Mouse (Mus musculus): ENCODE results near the gene Efs.
A peak's percentile ranks its signal among the peaks of the same experiment; 100 is the strongest.

The Efs gene

DNA sequence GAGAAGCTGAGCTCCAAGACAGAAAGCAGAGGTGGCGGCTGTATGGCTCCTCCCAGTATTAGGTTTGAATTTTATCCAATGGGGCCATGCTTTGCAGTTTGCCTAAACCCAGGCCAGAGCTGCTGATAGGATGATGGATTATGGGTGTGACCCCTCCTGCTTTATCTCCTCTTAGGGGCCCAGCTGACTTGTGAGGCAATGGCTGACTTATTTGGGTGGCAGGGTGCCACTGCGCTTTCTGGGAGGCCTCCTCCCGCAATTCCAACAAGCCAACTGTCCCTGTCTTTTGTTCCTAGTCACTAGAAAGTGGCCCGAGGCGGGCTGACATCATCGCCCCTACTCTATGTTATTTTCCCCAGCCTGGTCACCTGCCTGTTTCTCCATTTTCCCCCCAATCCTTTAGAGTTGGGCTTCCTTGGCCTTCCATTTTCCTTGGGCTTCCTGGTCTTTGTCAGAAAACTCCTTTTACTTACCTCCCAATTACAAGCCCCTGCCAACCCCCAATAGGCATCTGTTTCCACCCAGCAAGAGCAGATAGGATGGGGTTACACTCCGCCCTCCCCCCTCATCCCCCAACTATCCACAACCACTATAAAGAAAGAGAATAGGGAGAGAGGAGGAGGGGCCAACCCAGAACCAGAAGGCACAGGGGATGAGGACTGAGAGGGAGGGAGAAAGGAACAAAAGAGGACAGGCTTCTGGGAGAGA is 1.1 kb downstream of the Efs start:
- peak; percentile 76 for DNase-seq (ENCODE audit: low read depth, low spot score)

DNA sequence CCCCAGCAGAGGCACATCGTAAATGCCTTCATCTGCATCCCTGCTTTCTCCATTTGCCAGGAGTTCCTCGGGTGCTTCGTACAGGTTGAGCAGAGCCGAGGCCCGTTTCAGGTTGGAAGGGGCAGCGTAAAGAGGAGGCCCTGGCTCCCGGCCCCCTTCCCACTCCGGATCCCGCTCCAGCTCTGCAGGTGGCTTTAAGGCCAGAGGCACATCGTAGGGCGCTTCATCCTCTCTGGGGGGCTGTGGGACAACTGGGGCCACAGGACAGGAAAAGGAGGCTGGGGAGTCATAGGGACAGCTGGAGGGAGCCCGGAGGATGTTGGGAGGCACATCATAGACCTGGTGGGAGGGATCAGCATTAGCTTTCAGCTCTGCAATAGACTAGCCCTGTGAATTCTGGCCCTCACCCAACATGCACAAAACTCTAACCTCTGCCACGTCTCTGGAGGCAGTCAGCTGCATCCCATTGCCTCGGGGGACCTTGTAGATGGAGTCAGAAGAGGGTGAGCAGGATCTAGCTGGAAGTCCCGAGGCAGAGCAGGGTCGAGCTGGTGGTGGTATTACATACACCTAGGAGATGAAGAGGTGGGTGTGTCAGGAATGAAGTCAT is 5.7 kb downstream of the Efs start:
- DNase-seq (ENCODE audit: low read depth, low spot score), result no peak

DNA sequence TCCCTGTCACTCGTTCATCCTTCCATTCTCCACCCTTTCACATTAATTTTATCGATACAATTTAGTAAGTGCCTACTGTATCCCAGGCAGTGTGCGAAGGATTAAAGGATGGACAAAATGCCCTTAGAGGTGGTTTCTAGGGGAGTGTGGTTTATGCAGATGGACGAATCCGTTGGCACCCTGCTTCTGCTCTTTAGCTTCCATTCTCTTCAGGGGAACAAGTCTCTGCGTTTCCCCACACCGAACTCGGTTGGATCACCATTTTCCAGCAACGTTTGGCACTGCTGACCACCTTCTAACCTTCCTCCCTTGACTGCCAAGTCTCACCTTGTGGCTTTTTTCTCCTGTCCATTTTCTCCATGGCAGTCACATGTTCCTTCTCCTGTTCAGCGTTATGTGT is 12.6 kb downstream of the Efs start:
- DNase-seq (ENCODE audit: low read depth, low spot score), result no peak

DNA sequence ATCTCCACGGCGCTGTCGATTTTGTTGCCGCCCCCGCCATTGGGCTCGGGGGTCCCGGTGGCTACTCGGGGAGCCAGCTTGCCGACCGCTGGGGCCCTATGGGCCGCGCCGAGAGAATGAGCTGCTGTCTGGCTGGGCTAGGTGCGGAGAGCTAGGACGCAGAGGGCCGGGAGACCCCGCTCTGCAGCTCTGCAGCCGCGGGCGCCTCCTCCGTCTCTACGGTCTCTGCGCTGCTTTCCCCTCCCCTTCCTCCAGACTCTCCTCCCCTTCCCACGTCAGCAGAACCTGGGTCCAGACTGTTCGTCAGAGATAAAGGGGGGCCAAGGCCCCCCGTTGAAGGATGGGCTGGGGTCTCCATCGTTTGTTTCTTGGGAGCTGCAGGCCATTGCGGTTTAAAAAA is 13.0 kb downstream of the Efs start, which contains the start of gene Slc22a17:
Gene Slc22a17 (minus strand): TSS at position 247 of the 400 bp plus-strand sequence.
- DNase-seq (ENCODE audit: low read depth, low spot score), result peak; percentile 86

DNA sequence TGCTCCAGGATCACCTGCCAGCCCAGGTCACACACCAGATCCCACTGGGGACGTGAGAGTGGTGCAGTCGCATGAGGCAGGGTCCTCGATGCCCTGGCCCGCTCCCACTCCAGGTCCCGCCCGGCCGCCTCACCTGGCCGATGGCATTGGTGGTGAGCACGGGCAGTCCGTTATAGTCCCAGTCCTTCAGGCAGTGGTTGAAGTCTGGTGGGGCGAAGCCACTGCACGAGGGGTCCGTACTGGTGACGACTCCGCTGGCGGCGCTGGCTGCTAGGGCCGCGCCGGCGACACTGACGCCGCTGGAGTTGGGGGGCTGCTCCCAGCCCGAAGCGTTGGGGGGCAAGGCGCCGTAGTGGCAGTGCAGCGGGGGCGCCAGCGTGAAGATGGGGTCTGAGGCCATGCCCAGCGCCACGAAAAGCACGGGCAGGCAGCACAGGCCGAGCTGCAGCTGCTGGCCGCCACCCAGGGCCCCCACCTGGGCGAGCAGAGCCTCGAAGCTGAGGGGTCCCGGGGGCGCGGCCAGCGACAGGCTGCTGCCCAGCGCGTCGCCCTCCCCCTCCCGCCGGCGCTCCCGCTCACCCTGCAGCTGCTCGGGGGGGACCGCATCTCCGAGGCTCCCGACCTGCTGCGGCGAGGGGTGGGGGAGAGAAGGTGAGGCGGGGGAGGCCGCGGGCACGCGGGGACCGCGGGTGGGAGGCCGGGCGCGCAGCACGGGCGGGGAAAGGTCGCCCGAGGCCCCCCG is 13.6 kb downstream of the Efs start:
- no peak for DNase-seq (ENCODE audit: low read depth, low spot score)

DNA sequence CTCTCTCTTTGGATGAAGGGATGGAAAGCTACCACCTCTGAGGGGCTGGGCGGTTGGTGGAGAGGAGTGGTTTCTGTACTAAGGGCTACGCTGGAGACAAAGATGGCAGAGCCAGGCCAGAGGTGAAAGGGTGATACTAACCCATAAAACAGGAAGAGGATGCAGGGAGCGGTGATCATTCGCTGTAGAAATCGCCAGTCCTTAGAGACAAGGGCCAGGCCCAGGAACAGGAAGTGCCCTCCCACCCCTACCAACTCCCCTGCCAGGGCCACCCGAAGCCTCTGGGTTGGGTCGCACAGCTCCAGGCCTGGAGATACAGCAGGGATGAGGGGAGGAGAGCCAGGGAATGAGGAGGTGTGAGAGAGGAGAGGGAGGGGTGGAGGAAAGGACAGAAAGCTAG is 17.2 kb downstream of the Efs start:
- no peak for DNase-seq (ENCODE audit: low read depth, low spot score)

DNA sequence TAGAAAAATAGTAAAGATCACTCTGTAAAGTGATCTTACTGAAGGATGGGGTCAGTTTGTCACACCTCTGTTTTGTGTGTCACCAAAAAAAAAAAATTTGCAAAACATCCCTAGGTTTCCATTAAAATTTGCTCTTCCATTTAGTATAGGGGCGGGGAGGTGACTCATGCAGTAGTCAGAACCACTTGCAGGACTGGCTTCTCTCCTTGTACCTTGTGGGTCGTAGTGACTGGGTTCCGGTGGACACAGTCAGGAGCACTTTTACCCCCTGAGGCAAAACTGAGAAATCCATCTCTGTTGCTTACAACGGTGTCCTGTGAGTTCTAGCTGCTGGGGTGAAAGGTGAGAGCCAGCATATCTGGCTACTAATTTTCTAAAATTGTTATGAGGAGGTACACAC is 22.3 kb downstream of the Efs start:
- DNase-seq (ENCODE audit: low read depth, low spot score), result no peak

DNA sequence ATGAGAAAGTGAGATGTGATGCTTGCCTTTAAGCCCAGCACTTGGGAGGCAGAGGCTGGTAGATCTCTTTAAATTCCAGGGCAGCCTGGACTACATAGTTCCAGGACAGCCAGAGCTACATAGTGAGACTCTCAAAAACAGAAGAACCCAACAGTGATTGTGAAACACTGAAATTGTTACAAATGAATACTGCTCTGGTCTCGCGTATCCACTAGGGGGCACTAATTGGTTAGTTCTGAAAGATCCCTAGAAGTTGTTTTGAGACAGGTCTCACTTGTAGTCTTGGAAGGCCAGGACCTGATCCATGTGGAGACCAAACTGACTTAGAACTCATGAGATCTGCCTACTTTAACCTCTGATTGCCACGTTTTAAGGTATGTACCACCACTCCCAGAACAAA is 25.5 kb downstream of the Efs start:
- peak; percentile 85 for DNase-seq (ENCODE audit: low read depth, low spot score)

DNA sequence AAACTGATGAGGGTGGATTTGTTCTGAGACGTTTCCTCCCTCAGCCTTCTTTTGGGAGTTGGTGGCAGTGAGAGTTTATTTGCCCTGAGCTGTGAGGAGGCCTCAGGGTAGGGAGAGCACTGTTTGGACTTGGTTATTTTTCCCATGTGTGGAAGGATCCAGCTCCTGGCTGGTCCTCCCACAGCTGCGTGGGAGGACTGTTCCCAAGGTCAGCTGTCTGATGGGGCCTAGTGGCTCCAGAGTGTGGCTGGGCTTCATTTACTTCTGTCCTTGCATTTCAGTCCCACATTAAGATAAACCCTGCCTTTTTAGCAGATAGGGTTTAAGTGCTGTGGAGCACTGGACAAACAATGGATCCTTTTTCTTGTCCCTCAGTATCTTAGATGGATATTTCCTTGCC is 28.5 kb downstream of the Efs start:
- DNase-seq (ENCODE audit: low read depth, low spot score), result no peak

DNA sequence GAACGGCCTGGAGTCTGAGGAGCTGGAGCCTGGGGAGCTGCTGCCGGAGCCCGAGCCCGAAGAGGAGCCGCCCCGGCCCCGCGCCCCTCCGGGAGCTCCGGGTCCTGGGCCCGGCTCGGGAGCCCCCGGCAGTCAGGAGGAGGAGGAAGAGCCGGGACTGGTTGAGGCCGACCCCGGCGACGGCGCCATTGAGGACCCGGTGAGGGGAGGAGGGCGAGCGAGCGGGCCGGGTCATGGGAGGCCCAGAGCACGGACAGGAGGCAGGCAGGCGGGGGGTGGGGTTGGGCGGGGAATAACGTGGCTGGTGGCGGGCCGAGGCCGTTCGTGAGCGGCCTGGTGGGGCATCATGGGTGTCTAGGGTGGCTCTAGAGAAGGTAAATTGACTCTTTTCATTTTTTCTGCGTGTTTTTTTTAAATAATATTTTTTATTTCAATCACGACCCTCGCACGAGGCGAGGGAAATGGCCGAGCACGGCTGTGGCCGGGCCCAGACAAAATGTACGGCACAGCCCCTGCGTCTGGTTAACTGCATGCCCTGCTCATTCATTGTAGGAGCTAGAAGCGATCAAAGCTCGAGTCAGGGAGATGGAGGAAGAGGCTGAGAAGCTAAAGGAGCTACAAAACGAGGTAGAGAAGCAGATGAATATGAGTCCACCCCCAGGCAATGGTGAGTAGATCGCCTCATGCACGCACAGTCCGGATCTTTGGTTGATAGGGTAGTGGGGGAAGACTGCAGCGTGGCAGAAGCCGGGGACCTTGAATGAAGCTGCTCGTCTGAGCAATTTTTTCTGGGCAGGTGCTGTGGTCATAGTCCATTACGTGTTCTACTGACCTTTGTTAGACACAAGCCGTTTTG is 31.4 kb downstream of the Efs start:
- DNase-seq (ENCODE audit: low read depth, low spot score), result no peak

DNA sequence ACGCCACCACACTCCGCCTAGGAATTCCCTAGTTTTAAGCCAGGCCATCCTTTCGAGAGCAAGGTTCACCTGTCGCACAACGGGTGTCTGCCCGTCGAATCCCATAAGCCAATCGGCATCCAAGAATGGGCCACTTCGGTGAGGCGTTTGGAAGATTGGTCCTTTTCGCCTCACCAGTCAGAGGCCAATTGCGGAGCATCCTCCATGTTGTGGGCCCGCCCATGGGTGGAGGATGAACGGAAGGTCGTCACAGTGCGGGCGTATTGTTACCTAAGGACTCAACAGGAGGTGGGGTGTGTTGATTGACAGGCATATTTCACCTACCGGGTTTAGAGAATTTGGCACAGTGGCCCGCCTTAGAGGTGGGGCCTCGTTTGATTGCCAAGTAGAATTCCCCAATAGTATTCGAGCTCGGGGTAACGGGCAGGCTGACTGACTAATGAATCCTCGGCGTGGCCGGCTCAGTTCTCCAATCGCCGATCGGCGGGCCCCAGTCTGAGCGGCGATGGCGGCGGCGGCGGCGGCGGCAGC is 32.2 kb downstream of the Efs start:
- DNase-seq (ENCODE audit: low read depth, low spot score), result peak; percentile 99

DNA sequence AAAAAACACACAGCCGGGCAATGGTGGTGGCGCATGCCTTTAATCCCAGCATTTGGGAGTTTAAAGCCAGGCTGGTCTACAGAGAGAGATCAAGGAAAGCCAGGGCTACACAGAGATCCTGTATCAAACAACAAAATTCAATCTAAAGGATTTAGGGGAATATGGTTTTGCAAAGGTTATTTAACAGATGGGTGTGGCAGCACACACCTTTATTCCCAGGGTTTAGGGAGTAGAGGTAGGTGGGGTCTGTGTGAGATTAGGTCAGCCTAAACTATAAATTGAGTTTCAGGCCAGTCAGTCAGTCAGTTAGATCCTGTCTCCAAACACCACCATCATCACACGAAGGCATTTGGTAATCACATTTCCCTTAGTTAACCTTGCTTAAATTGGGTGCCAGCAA is 33.7 kb downstream of the Efs start, which contains the start of gene Pabpn1:
Gene Pabpn1 (plus strand): TSS at position 301 of the 400 bp plus-strand sequence.
- DNase-seq (ENCODE audit: low read depth, low spot score), result no peak

DNA sequence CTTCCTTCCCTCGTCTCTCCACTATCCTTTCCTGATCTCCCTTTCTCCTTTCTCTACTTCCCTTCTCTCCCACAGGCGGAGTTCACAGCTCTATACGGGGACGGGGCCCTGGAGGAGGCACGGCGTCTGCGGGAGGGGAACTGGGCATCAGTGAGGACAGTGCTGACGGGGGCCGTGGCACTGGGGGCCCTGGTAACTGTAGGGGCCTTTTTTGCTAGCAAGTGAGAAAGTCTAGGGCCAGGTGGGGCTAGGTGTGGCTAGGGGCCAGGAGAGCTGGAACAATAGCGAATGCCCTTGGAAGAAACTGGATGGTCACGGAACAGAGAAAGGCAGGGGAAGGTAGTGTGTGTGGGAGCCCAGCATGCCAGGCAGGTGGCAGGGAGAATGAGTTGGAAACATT is 40.6 kb downstream of the Efs start:
- no peak for DNase-seq (ENCODE audit: low read depth, low spot score)

DNA sequence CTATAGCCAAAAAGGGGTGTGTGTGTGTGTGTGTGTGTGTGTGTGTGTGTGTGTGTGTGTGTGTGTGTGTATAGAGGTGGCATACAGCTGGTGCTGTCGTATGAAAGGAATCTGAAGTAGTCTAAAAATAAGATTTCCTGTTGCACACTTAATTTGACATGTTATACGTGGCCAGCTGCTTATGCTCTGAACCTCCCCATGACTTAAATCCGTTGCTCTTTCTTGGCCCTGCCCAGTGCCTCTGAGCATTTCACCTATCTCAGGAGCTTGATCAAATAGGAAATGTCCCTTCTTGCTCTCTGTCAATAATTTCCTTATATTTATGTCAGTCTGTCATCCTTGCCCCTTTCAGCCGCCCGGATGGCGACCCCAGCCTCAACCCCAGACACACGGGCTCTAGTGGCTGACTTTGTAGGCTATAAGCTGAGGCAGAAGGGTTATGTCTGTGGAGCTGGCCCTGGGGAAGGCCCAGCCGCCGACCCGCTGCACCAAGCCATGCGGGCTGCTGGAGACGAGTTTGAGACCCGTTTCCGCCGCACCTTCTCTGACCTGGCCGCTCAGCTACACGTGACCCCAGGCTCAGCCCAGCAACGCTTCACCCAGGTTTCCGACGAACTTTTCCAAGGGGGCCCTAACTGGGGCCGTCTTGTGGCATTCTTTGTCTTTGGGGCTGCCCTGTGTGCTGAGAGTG is 41.8 kb downstream of the Efs start:
- DNase-seq (ENCODE audit: low read depth, low spot score), result no peak

DNA sequence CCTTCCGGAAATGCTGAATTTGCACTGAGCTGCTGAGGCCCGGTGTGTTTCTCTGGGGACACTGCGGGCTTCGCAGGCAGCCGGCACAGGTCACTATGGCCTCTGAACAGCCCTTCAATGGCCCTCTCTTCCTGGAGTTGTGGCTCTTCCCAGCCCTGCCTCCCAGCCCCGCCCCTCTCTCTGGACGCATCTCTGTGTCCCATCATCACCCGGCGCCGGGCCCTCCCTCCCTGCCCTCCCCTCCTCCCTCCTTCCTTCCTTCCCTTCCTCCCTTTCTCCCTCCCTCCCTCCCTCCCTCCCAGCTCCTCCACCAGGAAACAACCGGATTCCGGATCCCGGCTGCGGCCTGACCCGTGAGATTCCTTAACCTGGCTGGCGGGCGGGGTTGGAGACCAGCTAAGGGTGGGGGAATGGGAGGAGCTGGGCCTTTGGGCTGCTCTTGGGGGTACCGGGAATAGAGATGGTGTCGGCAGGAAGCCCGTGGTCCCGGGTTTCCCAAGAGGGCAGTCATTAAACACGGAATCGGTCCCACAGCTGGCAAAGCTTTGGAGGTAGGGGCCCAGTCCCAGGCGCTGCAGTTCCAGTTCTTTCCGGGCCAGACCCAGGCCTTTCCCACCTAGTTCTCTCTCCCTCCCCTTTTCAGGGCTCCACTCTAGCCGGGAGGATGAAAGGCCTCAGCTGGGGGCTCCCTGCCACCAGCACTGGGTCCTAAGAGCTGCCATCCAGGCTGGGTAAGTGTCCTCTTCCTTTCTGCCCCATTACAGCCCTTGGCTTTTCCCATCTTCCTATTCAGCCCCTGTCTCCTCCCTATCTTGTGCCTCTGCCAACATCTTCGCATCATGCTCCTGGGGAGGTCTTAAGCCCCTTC is 42.5 kb downstream of the Efs start, which contains the start of the genes Bcl2l2 and Gm20521:
Gene Bcl2l2 (plus strand): TSS at position 224 of the 868 bp plus-strand sequence.
Gene Gm20521 (plus strand): TSS at position 288 of the 868 bp plus-strand sequence.
- DNase-seq (ENCODE audit: low read depth, low spot score), result peak; percentile 79

DNA sequence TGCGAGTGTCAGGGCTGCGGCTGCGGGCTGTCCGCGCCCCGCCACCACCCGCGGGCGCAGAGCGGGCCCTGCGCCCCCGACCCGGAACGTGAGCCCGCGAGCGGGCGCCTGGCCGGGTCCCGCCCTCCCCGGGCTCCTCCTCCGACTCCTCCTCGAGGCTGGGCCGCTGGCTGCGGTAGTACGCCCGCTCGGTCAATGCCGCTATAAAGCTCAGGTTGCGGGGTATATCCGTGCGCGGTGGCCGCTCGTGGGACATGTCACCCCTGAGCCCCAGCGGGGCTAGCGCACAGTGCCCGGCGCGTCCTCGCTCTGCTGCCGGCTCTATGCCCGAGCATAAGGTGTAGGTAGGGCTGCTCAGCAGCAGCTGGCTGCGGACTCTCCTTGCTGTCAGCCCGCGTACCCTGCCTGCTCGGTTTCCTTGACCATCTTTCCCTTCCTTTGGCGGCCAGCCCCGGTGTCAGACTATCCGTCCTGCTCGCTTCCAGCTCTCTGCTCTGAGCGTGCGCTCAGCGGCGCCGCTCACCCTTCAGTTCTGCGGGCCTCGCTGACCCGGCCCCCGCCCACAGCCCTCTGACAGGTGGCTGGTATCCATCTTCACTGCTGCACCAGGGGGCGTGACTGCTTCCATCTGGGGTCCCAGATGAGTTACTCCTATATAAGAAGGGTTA is 48.7 kb downstream of the Efs start, which contains the start of gene Ppp1r3e:
Gene Ppp1r3e (minus strand): TSS at position 503 of the 668 bp plus-strand sequence.
- no peak for DNase-seq (ENCODE audit: low read depth, low spot score)

DNA sequence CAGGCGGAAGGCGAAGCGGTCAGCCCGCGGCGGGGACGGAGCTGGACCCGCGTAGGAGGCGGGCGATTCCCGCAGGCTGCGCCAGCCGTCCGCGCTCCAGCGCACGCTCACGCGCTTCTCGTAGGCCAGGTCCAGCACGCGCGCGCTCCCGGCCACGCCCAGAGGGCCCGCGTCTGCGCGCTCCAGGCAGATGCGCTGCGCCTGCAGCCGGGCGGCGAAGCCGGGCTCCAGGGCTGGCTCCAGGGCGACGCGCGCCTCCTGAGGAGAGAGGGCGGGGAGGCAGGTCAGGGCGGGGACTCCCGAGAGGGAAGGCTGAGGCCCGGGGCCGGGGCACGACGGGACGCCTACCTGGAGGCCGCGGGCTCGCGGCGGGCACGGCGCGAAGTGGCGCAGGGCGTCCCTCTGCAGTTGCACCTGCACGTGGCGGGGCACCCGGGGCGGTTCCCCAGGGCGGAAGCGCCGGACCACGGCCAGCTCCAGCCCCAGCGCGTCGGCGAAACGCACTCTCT is 49.3 kb downstream of the Efs start:
- DNase-seq (ENCODE audit: low read depth, low spot score), result peak; percentile 84

DNA sequence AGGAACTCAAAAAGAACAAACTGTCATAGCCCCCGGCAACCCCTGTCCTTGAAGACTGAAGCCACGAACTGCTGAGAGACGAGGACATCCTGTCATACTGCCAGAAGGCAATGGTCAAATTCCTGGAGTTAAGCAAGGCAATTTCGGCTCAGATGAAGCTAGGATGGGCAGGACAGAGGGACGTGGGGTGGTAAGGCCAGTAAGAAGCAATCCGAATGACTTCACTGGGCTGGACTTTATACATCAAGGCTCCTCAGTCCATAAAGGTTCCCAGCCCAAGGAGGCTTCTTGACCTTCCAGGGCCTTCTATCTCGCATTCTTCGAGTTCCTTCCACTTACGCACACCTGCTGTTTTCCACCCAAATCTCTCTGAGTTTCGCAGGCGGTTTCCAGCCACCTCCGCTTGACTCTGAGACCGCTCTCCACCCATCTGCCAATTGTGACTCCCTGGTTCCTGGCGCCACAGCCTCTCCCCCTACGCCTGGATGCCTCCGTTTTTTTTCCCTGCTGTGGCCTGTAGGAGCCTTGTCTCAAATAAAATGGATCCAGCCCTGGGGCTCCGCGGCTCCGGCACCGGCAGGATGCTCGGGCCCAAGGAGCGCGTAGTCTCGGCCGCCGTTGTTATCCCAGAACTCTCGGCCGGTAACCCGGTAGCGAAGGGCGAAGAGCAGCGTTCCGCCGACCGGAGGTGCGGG is 49.9 kb downstream of the Efs start:
- no peak for DNase-seq (ENCODE audit: low read depth, low spot score)
